Mouse (Mus musculus) megakaryocyte, embryonic 14.5 days (primary cell): Measurements from ENCODE around the gene Opalin. TPM values are rescaled to one million over a fixed set of nuclear protein-coding genes. Genes with fewer than 3 reads are reported as not detected.

Experiments
- H3K27me3 ChIP-seq: replicated peaks from 2 replicates; pipeline ENCODE3; 2012; ENCODE audit warnings: inconsistent platforms
- H3K36me3 ChIP-seq: replicated peaks from 2 replicates; pipeline ENCODE3; 2012; ENCODE audit warnings: low read length, inconsistent platforms, mixed read lengths
- H3K4me1 ChIP-seq: 2 replicates; pipeline ENCODE4 v1.6.1; 2012; ENCODE audit warnings: inconsistent platforms
- H3K4me3 ChIP-seq: replicated peaks from 2 replicates; pipeline ENCODE3; 2012; ENCODE audit warnings: moderate library complexity, mild to moderate bottlenecking, inconsistent platforms
- H3K9me3 ChIP-seq: 2 replicates; pipeline ENCODE4 v1.6.1; 2012; ENCODE audit warnings: inconsistent platforms
- FLI1 ChIP-seq: IDR thresholded peaks from 2 replicates; pipeline ENCODE4 v1.6.1; 2012; ENCODE audit warnings: low read length, inconsistent platforms, mixed read lengths
- GATA1 ChIP-seq: IDR thresholded peaks from 3 replicates; pipeline ENCODE4 v1.6.1; 2012; ENCODE audit warnings: mixed read lengths, low read length, inconsistent platforms, borderline replicate concordance
- polyA plus RNA-seq: library from polyadenylated mRNA; stranded (reverse); fragments of >175 nt; gene quantifications from 2 replicates; pipeline ENCODE4 v1.2.3, GENCODE M21; 2012; ENCODE audit warnings: low replicate concordance; ENCODE audit not compliant: insufficient read depth

Opalin gene
- polyA plus RNA-seq, 1 experiment = not detected

DNA sequence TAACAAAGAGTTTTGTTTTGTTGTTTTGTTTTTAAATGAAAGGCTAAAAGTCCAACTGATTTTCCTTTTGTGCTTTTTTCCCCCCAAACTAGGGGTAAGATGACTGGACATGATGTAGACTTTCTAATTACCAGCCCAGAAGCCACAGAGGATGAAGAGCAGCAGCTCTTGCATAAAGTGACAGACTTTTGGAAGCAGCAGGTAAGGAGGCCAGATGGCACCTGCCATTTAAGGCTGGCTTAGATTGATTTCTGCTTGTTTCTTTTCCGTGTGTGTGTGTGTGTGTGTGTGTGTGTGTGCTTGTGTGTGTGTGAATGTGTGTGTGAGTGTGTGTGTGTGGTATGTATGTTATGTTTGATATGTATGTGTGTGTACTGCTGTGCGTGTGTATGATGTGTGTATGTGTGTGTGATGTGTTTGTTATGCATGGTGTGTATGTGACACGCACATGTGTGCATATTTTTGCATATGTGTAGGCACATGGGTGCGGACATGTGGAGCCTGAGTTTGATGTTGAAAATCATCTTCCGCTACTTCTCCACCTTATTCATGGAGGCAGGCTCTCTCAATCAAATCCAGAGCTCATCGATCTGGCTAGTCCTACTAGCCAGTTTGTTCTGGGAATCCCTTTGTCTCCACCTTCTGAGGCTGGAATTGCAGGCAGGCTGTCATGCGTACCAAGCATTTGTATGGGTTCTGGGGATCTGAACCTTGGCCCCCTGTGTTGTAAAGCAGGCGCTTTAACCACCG lies 29.3 kb downstream of the Opalin start:
- Histone ChIP-seq H3K27me3 (peaks cover 37% of the 10 kb centered on the region), H3K36me3 (no peaks in the 10 kb centered on the region), H3K9me3 (peaks cover 8% of the 10 kb centered on the region; the same call in 1 of the 2 replicates), H3K4me3 (no peak overlapping the region), H3K4me1 (peaks cover 8% of the 10 kb centered on the region; the same call in 1 of the 2 replicates)
- TF ChIP-seq FLI1 = no peak

GRCm38 (mm10) chr19:41045091-41045770 lies 31.7 kb downstream of the Opalin start:
- peaks cover 5% of the 10 kb centered on the region; the same call in 1 of the 2 replicates for H3K4me1 ChIP-seq
- no peak for TF ChIP-seq GATA1
- no peak for TF ChIP-seq FLI1
- H3K27me3 ChIP-seq = peaks cover 27% of the 10 kb centered on the region
- H3K4me3 ChIP-seq = peak overlapping the region; percentile 56
- H3K36me3 ChIP-seq = no peaks in the 10 kb centered on the region
- no peaks in the 10 kb centered on the region for H3K9me3 ChIP-seq

DNA sequence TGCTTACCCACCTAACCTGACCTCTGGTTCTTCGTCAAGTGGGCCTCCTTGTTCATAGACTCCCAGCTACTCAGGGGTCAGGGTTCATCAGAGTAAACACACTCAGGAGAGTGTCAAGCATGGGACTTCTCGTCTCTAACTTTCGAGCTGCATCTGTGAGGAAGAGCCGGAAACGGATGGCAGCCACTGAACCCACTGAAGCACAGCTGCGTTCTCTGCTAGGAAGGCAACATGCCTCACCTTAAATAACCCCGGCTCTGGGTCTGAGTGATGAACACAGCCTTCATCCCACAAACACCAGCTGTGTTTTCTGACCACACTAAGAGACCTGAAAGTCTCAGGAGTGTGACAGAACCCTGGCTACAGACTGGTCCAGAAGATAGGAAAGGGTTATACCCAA lies 37.8 kb downstream of the Opalin start:
- H3K4me1 ChIP-seq = peaks cover 8% of the 10 kb centered on the region
- no peak for TF ChIP-seq GATA1
- no peak for TF ChIP-seq FLI1
- H3K9me3 ChIP-seq = no peaks in the 10 kb centered on the region
- H3K4me3 ChIP-seq = no peak overlapping the region
- H3K36me3 ChIP-seq = no peaks in the 10 kb centered on the region
- H3K27me3 ChIP-seq = peaks cover 16% of the 10 kb centered on the region

- peaks cover 19% of the 10 kb centered on the region for H3K4me1 ChIP-seq
- TF ChIP-seq GATA1 (no peak), FLI1 (no peak)
- no peaks in the 10 kb centered on the region for H3K36me3 ChIP-seq
- H3K4me3 ChIP-seq = no peak overlapping the region
- H3K9me3 ChIP-seq = no peaks in the 10 kb centered on the region
- H3K27me3 ChIP-seq = peaks cover 36% of the 10 kb centered on the region
These were observed 40.9 kb downstream of the Opalin start for GRCm38 (mm10) chr19:41035809-41036551.

DNA sequence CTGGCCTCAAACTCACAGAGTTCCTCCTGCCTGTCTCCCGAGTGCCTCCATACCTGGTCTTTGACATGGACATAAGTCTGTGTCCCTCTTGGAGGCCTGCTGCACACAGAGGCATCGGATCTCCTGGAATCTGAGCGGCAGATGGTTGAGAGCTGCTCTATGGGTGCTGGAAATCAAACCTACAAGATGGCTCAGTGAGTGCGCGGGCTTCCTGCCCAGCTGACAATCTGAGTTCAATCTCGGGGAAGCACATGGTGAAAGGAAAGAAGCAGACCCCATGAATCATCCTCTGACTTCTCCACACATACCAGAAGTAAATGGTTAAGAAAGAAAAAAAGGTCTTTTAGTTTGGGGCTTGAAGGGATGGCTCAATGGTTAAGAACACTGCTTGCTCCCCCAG lies 45.0 kb downstream of the Opalin start:
- Histone ChIP-seq H3K4me1 (peaks cover 22% of the 10 kb centered on the region), H3K4me3 (no peak overlapping the region), H3K27me3 (peaks cover 43% of the 10 kb centered on the region), H3K9me3 (no peaks in the 10 kb centered on the region), H3K36me3 (no peaks in the 10 kb centered on the region)
- TF ChIP-seq FLI1 = no peak

GRCm38 (mm10) chr19:41031009-41031408 lies 45.9 kb downstream of the Opalin start:
- TF ChIP-seq GATA1 = no peak
- no peak for TF ChIP-seq FLI1
- H3K9me3 ChIP-seq = no peaks in the 10 kb centered on the region
- peaks cover 43% of the 10 kb centered on the region for H3K27me3 ChIP-seq
- peaks cover 20% of the 10 kb centered on the region for H3K4me1 ChIP-seq
- no peaks in the 10 kb centered on the region for H3K36me3 ChIP-seq
- peak overlapping the region; percentile 73 for H3K4me3 ChIP-seq

DNA sequence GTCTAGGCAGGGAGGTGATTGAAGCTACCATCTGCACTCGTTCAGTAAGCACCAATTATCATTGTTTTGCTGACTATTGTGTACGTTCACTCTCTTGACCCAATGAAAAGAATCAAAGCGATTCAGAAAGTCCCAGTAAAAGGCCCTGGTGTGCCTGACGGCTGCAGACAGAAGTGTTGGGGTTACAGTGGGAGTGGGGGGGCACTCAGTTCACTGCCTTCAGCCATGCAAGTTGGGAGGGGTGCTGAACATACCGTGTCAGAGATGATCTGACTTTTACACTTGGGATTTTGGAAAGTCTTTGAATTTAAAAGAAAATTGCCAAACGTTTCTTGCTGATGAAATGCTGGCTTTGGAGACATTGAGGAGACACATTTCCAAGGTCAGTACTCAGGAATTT lies 46.8 kb downstream of the Opalin start:
- Histone ChIP-seq H3K9me3 (no peaks in the 10 kb centered on the region), H3K4me3 (no peak overlapping the region), H3K4me1 (peaks cover 14% of the 10 kb centered on the region), H3K36me3 (no peaks in the 10 kb centered on the region), H3K27me3 (peaks cover 40% of the 10 kb centered on the region)
- TF ChIP-seq GATA1 (no peak), FLI1 (no peak)

DNA sequence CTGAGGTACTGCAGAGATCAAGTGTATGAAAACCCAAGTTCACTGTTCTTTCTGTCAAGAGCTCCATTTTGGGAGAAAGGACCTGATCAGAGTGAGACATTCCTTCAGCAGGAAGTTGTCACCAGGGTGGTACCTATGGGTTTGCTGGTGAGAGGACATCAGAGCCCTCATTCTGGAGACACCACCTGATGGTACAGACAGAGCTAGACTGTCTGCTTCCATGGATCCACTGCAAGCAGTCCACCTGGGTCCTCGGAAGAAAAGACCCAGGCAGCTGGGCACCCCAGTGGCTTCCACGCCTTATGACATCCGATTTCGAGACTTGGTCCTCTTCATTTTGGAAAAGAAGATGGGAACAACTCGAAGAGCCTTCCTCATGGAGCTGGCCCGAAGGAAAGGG lies 47.7 kb downstream of the Opalin start, which contains the start of gene Dntt:
TSS of gene Dntt (plus strand) at position 57 of the 400 bp plus-strand sequence.
- H3K9me3 ChIP-seq = no peaks in the 10 kb centered on the region
- TF ChIP-seq GATA1 = no peak
- TF ChIP-seq FLI1 = no peak
- H3K4me3 ChIP-seq = no peak within 1 kb of the TSS

DNA sequence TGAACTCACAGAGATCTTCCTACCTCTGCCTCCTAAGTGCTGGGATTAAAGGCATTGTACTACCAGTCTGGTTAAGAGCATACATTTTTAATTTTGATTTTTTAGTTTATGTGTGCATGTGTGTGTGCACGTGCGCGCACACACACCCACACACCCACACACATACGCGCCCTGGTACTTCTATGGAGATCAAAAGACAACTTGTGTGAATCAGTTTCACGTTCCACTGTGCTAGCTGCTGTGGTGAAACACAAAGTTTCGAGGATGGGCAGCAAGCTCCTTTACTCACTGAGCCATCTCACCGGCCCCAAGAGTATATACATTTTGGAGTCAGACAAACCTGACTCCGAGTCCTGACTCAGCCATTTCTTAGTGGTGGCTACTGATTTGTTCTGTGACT lies 49.3 kb downstream of the Opalin start:
- no peaks in the 10 kb centered on the region for H3K9me3 ChIP-seq
- no peaks in the 10 kb centered on the region for H3K36me3 ChIP-seq
- no peak overlapping the region for H3K4me3 ChIP-seq
- TF ChIP-seq FLI1 (no peak), GATA1 (no peak)
- H3K4me1 ChIP-seq = peaks cover 14% of the 10 kb centered on the region
- peaks cover 42% of the 10 kb centered on the region for H3K27me3 ChIP-seq

More for the DNA sequence above, 47.7 kb downstream of the Opalin start, which contains the start of gene Dntt:
- Histone ChIP-seq H3K4me1 (peaks cover 14% of the 10 kb centered on the region), H3K36me3 (no peaks in the 10 kb centered on the region), H3K27me3 (peaks cover 44% of the 10 kb centered on the region)
